Mouse (Mus musculus): ENCODE results near the gene Pgrmc1. TPM values are rescaled to one million over a fixed set of nuclear protein-coding genes. Genes with fewer than 3 reads are reported as not detected.
"Not testable (repeated sequence)": the region's sequence is repeated elsewhere in the genome, so short reads cannot be mapped to it uniquely, and the experiment has no call there.

Gene Pgrmc1
- polyA plus RNA-seq, 1 experiment from 2014 or later, result 372 TPM

DNA sequence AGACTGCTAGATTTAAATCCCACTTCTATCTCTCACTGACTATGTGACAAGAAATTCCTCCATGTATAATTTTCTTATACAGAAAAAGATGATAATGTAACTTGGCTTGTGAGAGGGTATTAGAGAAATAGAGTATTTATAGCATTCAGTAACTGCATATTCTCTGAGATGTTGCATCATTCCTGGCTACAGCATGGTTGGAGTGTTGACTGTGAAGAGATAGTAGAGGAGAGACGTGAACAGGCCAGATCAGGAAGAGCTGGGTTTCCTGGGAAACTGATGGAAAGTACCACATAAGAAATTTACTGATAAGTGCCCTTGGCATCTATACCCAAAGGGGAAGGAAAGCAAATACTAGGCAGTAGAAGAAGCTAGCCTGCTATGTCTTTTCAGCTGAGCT is 6.9 kb upstream of the Pgrmc1 start:
- TF ChIP-seq CTCF (IDR thresholded peaks at IDR 0.05; ENCODE audit: low read depth) (no peak), EP300 (IDR thresholded peaks at IDR 0.05; ENCODE audit: low read depth) (no peak)
- WGBS (ENCODE audit: insufficient replicate concordance), result 46% methylated on average over 1 of the region's 1 CpGs
- DNase-seq (no peak), ATAC-seq (peak; percentile 71)
- H3K4me1 ChIP-seq (ENCODE audit: insufficient read depth), result no peaks in the 10 kb centered on the region
- peak overlapping the region; percentile 35 for H3K4me2 ChIP-seq (ENCODE audit: low read depth, low read length)
- no peaks in the 10 kb centered on the region for H3K9me3 ChIP-seq (ENCODE audit: low read length)
- no peak overlapping the region for H3K4me3 ChIP-seq (ENCODE audit: low read depth, low read length)
- H3K27ac ChIP-seq (ENCODE audit: low read depth), result peak overlapping the region; percentile 81
- H3K27me3 ChIP-seq (ENCODE audit: insufficient read depth, low read length), result no peaks in the 10 kb centered on the region
- H3K36me3 ChIP-seq (replicated peaks; ENCODE audit: insufficient read depth, low read length), result no peaks in the 10 kb centered on the region
- H3K9ac ChIP-seq (replicated peaks), result 0 out of 2 replicates have a peak overlapping the region, but pooled peaks have one; percentile 30

- ATAC-seq (peak; percentile 82), DNase-seq (no peak)
- no peak for TF ChIP-seq EP300 (IDR thresholded peaks at IDR 0.05; ENCODE audit: low read depth)
- peak overlapping the region; percentile 81 for H3K27ac ChIP-seq (ENCODE audit: low read depth)
- WGBS (ENCODE audit: insufficient replicate concordance), result 53% methylated on average over 4 of the region's 4 CpGs
- no peaks in the 10 kb centered on the region for H3K27me3 ChIP-seq (ENCODE audit: insufficient read depth, low read length)
- no peaks in the 10 kb centered on the region for H3K36me3 ChIP-seq (replicated peaks; ENCODE audit: insufficient read depth, low read length)
- H3K9me3 ChIP-seq (ENCODE audit: low read length), result no peaks in the 10 kb centered on the region
- H3K9ac ChIP-seq (replicated peaks), result 0 out of 2 replicates have a peak overlapping the region, but pooled peaks have one; percentile 30
- peak overlapping the region; percentile 35 for H3K4me2 ChIP-seq (ENCODE audit: low read depth, low read length)
- no peaks in the 10 kb centered on the region for H3K4me1 ChIP-seq (ENCODE audit: insufficient read depth)
- no peak overlapping the region for H3K4me3 ChIP-seq (ENCODE audit: low read depth, low read length)
Measured at GRCm38 (mm10) chrX:36591539-36591938, 6.5 kb upstream of the Pgrmc1 start.

DNA sequence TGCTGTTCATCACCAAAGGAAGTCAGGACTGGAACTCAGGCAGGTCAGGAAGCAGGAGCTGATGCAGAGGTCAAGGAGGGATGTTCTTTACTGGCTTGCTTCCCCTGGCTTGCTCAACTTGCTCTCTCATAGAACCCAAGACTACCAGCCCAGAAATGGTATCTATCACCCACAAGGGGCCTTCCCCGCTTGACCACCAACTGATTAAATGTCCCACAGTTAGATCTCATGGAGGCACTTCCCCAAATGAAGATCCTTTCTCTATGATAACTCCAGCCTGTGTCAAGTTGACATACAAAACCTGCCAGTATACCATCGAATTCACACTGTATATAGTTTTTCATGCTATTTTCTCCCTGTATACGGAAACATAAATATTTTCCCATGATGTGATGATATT is 2.8 kb upstream of the Pgrmc1 start:
- 53% methylated on average over 3 of the region's 3 CpGs for WGBS (ENCODE audit: insufficient replicate concordance)
- H3K4me1 ChIP-seq (ENCODE audit: insufficient read depth), result peaks cover 6% of the 10 kb centered on the region
- TF ChIP-seq EP300 (IDR thresholded peaks at IDR 0.05; ENCODE audit: low read depth) (no peak), CTCF (IDR thresholded peaks at IDR 0.05; ENCODE audit: low read depth) (no peak)

GRCm38 (mm10) chrX:36596483-36597120 is 1.4 kb upstream of the Pgrmc1 start:
- WGBS (ENCODE audit: insufficient replicate concordance), result 75% methylated on average over 3 of the region's 5 CpGs
- not testable (repeated sequence) for H3K9ac ChIP-seq (replicated peaks); H3K4me3 ChIP-seq (ENCODE audit: low read depth, low read length); H3K4me2 ChIP-seq (ENCODE audit: low read depth, low read length); H3K9me3 ChIP-seq (ENCODE audit: low read length); ATAC-seq; H3K4me1 ChIP-seq (ENCODE audit: insufficient read depth); H3K27ac ChIP-seq (ENCODE audit: low read depth); H3K27me3 ChIP-seq (ENCODE audit: insufficient read depth, low read length); DNase-seq; H3K36me3 ChIP-seq (replicated peaks; ENCODE audit: insufficient read depth, low read length)

More for the DNA sequence above, 2.8 kb upstream of the Pgrmc1 start:
- Histone ChIP-seq H3K27ac (ENCODE audit: low read depth) (no peak overlapping the region), H3K27me3 (ENCODE audit: insufficient read depth, low read length) (no peaks in the 10 kb centered on the region), H3K36me3 (replicated peaks; ENCODE audit: insufficient read depth, low read length) (no peaks in the 10 kb centered on the region), H3K4me2 (ENCODE audit: low read depth, low read length) (no peak overlapping the region), H3K9me3 (ENCODE audit: low read length) (no peaks in the 10 kb centered on the region), H3K4me3 (ENCODE audit: low read depth, low read length) (no peak overlapping the region), H3K9ac (replicated peaks) (no peak overlapping the region)
- ATAC-seq, result no peak
- DNase-seq, result no peak

GRCm38 (mm10) chrX:36598390-36598810 is 394 bp downstream of the Pgrmc1 start:
- 21% methylated on average over 41 of the region's 41 CpGs for WGBS (ENCODE audit: insufficient replicate concordance)
- Histone ChIP-seq H3K9ac (replicated peaks) (peak overlapping the region; percentile 85), H3K36me3 (replicated peaks; ENCODE audit: insufficient read depth, low read length) (no peaks in the 10 kb centered on the region), H3K9me3 (ENCODE audit: low read length) (no peaks in the 10 kb centered on the region), H3K4me2 (ENCODE audit: low read depth, low read length) (peak overlapping the region; percentile 80), H3K27me3 (ENCODE audit: insufficient read depth, low read length) (no peaks in the 10 kb centered on the region), H3K27ac (ENCODE audit: low read depth) (peak overlapping the region; percentile 87), H3K4me3 (ENCODE audit: low read depth, low read length) (peak overlapping the region; percentile 76), H3K4me1 (ENCODE audit: insufficient read depth) (peaks cover 6% of the 10 kb centered on the region)
- TF ChIP-seq CTCF (IDR thresholded peaks at IDR 0.05; ENCODE audit: low read depth) (no peak), EP300 (IDR thresholded peaks at IDR 0.05; ENCODE audit: low read depth) (no peak)
- DNase-seq (no peak), ATAC-seq (peak; percentile 58)

DNA sequence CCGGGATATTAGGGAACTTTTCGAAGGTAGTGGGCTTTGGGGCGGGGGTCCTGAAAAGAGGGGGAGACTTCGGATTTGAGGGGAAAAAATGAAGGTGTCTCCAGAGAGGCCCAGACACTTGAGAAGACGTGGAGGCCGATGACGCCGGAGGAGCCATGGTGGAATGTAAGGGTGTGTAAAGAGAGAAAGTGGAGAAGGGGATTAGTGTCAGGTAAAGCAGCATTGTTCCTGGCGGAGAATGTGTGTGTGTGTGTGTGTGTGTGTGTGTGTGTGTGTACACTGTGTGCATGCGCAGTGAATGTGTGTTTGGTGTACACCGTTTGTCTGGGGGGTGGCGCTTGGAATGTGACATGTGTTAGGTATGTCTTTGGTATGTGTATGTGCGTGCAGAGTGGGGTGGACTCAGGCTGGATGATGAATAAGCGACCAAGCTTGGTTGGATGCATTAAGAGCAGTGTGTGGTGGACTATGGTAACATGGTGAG is 897 bp downstream of the Pgrmc1 start:
- 29% methylated on average over 14 of the region's 14 CpGs for WGBS (ENCODE audit: insufficient replicate concordance)
- Histone ChIP-seq H3K9ac (replicated peaks) (peak overlapping the region; percentile 85), H3K27me3 (ENCODE audit: insufficient read depth, low read length) (no peaks in the 10 kb centered on the region), H3K27ac (ENCODE audit: low read depth) (peak overlapping the region; percentile 87), H3K4me3 (ENCODE audit: low read depth, low read length) (peak overlapping the region; percentile 76), H3K36me3 (replicated peaks; ENCODE audit: insufficient read depth, low read length) (no peaks in the 10 kb centered on the region), H3K4me2 (ENCODE audit: low read depth, low read length) (peak overlapping the region; percentile 80), H3K4me1 (ENCODE audit: insufficient read depth) (peaks cover 6% of the 10 kb centered on the region), H3K9me3 (ENCODE audit: low read length) (no peaks in the 10 kb centered on the region)
- DNase-seq (peak; percentile 21), ATAC-seq (0 out of 2 replicates have a peak, but pooled peaks have one; percentile 4)
- TF ChIP-seq EP300 (IDR thresholded peaks at IDR 0.05; ENCODE audit: low read depth) (no peak), CTCF (IDR thresholded peaks at IDR 0.05; ENCODE audit: low read depth) (no peak)
